Comparison of ENCODE assay signal across 8 mouse cellular contexts in genomic region chr6:91441145-91441662, GRCm38 (mm10). TPM values are rescaled to one million over a fixed set of nuclear protein-coding genes. Genes with fewer than 3 reads are reported as not detected.
DNase-seq lines count a peak whose midpoint lies in the region; ATAC-seq and TF ChIP-seq lines count a peak whose summit lies in the region.

No protein-coding gene starts in this region.

- no peak for DNase-seq in heart, embryonic 10.5 days (ENCODE audit: low spot score)
- no peak for DNase-seq in heart, adult 9 months (ENCODE audit: low spot score in 2 of 2)
- no peak for DNase-seq in limb, embryonic 10.5 days (ENCODE audit: low spot score)
- no peak for DNase-seq in urinary bladder, postnatal 25 days (ENCODE audit: low spot score)
- no peak for DNase-seq in cerebellum, postnatal 4 days (ENCODE audit: low spot score in 2 of 2)

- H3K79me2 ChIP-seq in myocyte (ENCODE audit: control insufficient read depth, insufficient read depth), result no peaks in the 10 kb centered on the region

- TF ChIP-seq POLR2A in myocyte (IDR thresholded peaks at IDR 0.05; ENCODE audit: insufficient read length, low read depth), result peak; percentile 14

- no peaks in the 10 kb centered on the region for H3K9me3 ChIP-seq in heart, embryonic 10.5 days
- H3K9me3 ChIP-seq in E14TG2a.4 (ENCODE audit: low read length), result no peaks in the 10 kb centered on the region
- no peaks in the 10 kb centered on the region for H3K9me3 ChIP-seq in limb, embryonic 10.5 days (replicated peaks)

- WGBS in heart, embryonic 10.5 days, result 2% methylated on average over 19 of the region's 19 CpGs
- 5% methylated on average over 19 of the region's 19 CpGs for WGBS in limb, embryonic 10.5 days

- ATAC-seq in erythroblast, adult 5-6 weeks (replicated peaks; ENCODE audit: low FRiP score, poor library complexity, severe bottlenecking), result peak; percentile 33

- H3K4me1 ChIP-seq in heart, embryonic 10.5 days, result peaks cover 7% of the 10 kb centered on the region
- H3K4me1 ChIP-seq in E14TG2a.4 (replicated peaks; ENCODE audit: low read depth, low read length), result peaks cover 9% of the 10 kb centered on the region
- peaks cover 8% of the 10 kb centered on the region for H3K4me1 ChIP-seq in limb, embryonic 10.5 days

- peak overlapping the region; percentile 87 for H3ac ChIP-seq in myocyte (ENCODE audit: control insufficient read depth, insufficient read length)

- peak overlapping the region; percentile 96 for H3K4me2 ChIP-seq in myocyte (ENCODE audit: low read depth)

- TF ChIP-seq CTCF in E14TG2a.4 (conservative IDR thresholded peaks at IDR 0.05; ENCODE audit: low read length), result no peak

- no peaks in the 10 kb centered on the region for H3K36me3 ChIP-seq in heart, embryonic 10.5 days
- H3K36me3 ChIP-seq in E14TG2a.4 (ENCODE audit: insufficient read depth, low read length) (no peaks in the 10 kb centered on the region), myocyte (ENCODE audit: control insufficient read depth, insufficient read depth) (no peaks in the 10 kb centered on the region)
- H3K36me3 ChIP-seq in limb, embryonic 10.5 days, result no peaks in the 10 kb centered on the region

- peak overlapping the region; percentile 87 for H3K27ac ChIP-seq in heart, embryonic 10.5 days
- peak overlapping the region; percentile 80 for H3K27ac ChIP-seq in limb, embryonic 10.5 days

- peak overlapping the region; percentile 76 for H3K4me3 ChIP-seq in heart, embryonic 10.5 days
- peak overlapping the region; percentile 87 for H3K4me3 ChIP-seq in E14TG2a.4 (replicated peaks; ENCODE audit: low read length)
- peak overlapping the region; percentile 71 for H3K4me3 ChIP-seq in limb, embryonic 10.5 days
- peak overlapping the region; percentile 60 for H3K4me3 ChIP-seq in myocyte

- H3K27me3 ChIP-seq in heart, embryonic 10.5 days (ENCODE audit: insufficient read depth, poor library complexity, severe bottlenecking), result peaks cover 17% of the 10 kb centered on the region
- H3K27me3 ChIP-seq in E14TG2a.4 (ENCODE audit: insufficient read depth, low read length) (peaks cover 6% of the 10 kb centered on the region; the same call in 1 of the 2 replicates), myocyte (ENCODE audit: control insufficient read depth, insufficient read depth, insufficient read length) (no peaks in the 10 kb centered on the region)
- peaks cover 17% of the 10 kb centered on the region; the same call in 1 of the 2 replicates for H3K27me3 ChIP-seq in limb, embryonic 10.5 days (ENCODE audit: low read depth, poor library complexity, severe bottlenecking)

TF ChIP-seq in myocyte, 11 proteins besides CTCF, POLR2A, EP300 and RAD21:
- TF ChIP-seq REST (IDR thresholded peaks at IDR 0.05; ENCODE audit: insufficient read depth, insufficient read length), result no peak
- TF ChIP-seq USF1 (IDR thresholded peaks at IDR 0.05; ENCODE audit: low read depth), result no peak
- TF ChIP-seq MYOD1 (IDR thresholded peaks at IDR 0.05; ENCODE audit: control insufficient read depth in 1 of 3, insufficient read length in 2 of 3, low read depth in 2 of 3), result peak in 1 of 3 experiments; percentile 48
- no peak for TF ChIP-seq E2F4 (IDR thresholded peaks at IDR 0.05; ENCODE audit: insufficient read depth)
- peak in 1 of 3 experiments; percentile 34 for TF ChIP-seq MYOG (IDR thresholded peaks at IDR 0.05; ENCODE audit: control insufficient read depth in 1 of 3, insufficient read depth in 1 of 3, insufficient read length in 2 of 3, low read depth in 2 of 3)

RNA-seq across cellular contexts. Expression of gene Wnt7a, which starts 30.0 kb away (rescaled TPM):
- polyA plus RNA-seq in heart, embryonic 10.5 days (2016; fragmentation: Nextera tagmentation; extraction: Ambion mirVana), result 0.39 and 0.70 TPM in 2 replicates
- not detected in 2 replicates for total RNA-seq in erythroblast, adult 5-6 weeks (2015; ENCODE audit: low replicate concordance)
- total RNA-seq in erythroblast, adult 5-6 weeks (2017; ENCODE audit: low replicate concordance), result not detected in 2 replicates
- polyA plus RNA-seq in limb, embryonic 10.5 days (2016; fragmentation: Nextera tagmentation; extraction: Ambion mirVana), result 5.0 and 8.4 TPM in 2 replicates
- not detected for polyA plus RNA-seq in myocyte (2012; fragmentation: generic; extraction: Trizol)

RNA-seq across cellular contexts. Expression of gene Chchd4, which starts 32.1 kb away (rescaled TPM):
- polyA plus RNA-seq in heart, embryonic 10.5 days (2016; fragmentation: Nextera tagmentation; extraction: Ambion mirVana), result 40.7 and 42.5 TPM in 2 replicates
- 2.5 and 6.5 TPM in 2 replicates for total RNA-seq in erythroblast, adult 5-6 weeks (2015; ENCODE audit: low replicate concordance)
- total RNA-seq in erythroblast, adult 5-6 weeks (2017; ENCODE audit: low replicate concordance), result 1.9 and 2.2 TPM in 2 replicates
- polyA plus RNA-seq in limb, embryonic 10.5 days (2016; fragmentation: Nextera tagmentation; extraction: Ambion mirVana), result 32.8 and 44.9 TPM in 2 replicates
- polyA plus RNA-seq in myocyte (2012; fragmentation: generic; extraction: Trizol), result 13.1 TPM

RNA-seq across cellular contexts. Expression of gene Tmem43, which starts 32.3 kb away (rescaled TPM):
- 36.7 and 41.6 TPM in 2 replicates for polyA plus RNA-seq in heart, embryonic 10.5 days (2016; fragmentation: Nextera tagmentation; extraction: Ambion mirVana)
- total RNA-seq in erythroblast, adult 5-6 weeks (2015; ENCODE audit: low replicate concordance), result 10.2 and 13.8 TPM in 2 replicates
- total RNA-seq in erythroblast, adult 5-6 weeks (2017; ENCODE audit: low replicate concordance), result 11.8 and 16.7 TPM in 2 replicates
- 60.3 and 60.4 TPM in 2 replicates for polyA plus RNA-seq in limb, embryonic 10.5 days (2016; fragmentation: Nextera tagmentation; extraction: Ambion mirVana)
- polyA plus RNA-seq in myocyte (2012; fragmentation: generic; extraction: Trizol), result 84.1 TPM
